Mouse (Mus musculus): ENCODE measurements around the gene Zfp128.
"Not testable (repeated sequence)": the region's sequence is repeated elsewhere in the genome, so short reads cannot be mapped to it uniquely, and the experiment has no call there.

Zfp128 gene

DNA sequence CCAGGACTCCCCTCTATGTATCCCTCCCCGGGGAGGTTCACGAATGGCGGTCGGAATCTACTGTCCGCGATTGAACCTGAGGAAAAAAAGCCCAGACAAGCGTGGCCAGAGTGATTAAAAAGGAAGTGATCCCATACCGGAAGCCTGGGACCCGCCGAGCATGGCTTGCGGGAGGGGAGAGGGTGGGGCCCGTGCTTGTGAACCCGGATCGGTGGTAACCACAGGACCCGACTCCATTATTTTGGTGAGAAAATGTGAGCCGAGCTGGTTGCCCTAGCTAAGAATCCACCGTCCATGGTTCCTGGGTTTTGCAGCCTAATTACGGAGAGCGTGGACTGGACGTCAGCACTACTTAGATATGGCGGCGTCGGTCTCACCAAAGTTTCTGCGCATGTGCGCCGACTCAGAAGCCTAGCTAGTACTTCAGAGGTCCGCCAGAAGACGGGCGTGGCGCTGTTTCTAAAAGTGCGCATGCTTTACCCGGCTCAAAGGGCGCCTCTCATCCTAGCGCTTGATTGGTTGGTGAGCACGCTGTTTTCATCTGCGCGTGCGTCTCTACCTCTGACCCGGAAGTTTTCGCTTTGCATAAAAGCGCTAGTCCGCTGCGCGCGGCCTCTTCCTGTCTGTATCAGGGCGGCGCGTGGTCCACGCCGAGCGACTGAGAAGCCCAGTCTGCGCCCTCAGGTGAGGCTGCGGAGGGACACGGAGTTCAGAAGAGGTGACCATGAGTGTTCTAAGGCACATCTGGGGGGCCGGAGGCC is 40.9 kb downstream of the Zfp128 start, which contains the start of gene Rps5:
Rps5 (plus strand) TSS at position 586 of the 761 bp plus-strand sequence.
- peak; percentile 99 for DNase-seq (ENCODE audit: low read depth, low spot score)

DNA sequence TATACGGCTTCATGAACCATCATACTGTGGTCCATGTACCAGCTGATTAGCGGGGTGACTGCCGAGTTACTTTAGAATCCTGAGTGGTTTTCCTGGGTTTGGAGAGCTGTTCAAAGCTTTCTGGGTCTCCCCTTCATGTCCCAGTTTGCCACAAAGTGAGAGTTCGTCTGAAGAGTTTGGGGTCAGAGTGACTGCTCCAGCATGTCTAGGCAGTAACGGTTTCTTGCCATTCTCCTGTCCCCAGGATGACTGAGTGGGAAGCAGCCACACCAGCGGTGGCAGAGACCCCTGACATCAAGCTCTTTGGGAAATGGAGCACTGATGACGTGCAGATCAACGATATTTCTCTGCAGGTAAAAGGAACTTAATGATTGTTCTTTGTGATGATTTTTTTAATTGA is 41.8 kb downstream of the Zfp128 start:
- DNase-seq (ENCODE audit: low read depth, low spot score), result no peak

DNA sequence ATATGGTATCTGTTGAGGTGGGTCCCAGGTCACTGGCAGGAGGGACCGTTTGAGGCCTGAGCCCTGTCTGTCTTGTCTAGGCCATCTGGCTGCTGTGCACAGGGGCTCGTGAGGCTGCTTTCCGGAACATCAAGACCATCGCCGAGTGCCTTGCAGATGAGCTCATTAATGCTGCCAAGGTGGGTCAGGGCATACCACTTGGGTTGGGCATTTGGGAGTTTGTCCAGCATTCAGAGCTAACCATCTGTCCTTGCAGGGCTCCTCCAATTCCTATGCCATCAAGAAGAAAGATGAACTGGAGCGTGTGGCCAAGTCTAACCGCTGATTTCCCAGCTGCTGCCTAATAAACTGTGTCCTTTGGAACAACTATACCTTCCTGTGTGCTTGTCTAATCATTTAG is 45.3 kb downstream of the Zfp128 start:
- no peak for DNase-seq (ENCODE audit: low read depth, low spot score)

DNA sequence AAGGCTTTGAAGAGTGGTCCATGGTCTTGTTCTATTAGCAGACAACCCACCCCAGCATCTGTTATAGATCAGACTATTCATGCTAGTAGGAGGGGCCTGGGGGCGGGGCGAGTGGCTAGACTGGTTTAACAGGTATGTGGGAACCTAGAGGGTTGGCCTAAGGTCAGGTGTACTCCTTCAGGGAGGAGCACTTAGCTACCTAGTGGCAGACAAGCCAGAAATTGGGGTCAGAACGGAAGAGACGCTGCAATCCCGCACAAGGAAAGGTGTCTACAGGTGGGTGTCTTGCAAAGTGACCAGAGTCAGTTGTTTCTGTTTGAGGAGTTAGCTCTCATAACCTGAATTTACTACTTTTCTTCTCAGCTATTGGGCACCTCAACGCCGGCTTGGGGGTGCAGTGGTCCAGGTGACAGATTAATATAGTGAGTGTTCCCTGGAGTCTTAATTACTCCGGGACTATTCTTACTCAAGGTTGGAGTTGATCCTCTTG is 46.3 kb downstream of the Zfp128 start, which contains the start of gene Rnf225:
Rnf225 (plus strand) TSS at position 226 of the 490 bp plus-strand sequence.
- DNase-seq (ENCODE audit: low read depth, low spot score), result no peak

DNA sequence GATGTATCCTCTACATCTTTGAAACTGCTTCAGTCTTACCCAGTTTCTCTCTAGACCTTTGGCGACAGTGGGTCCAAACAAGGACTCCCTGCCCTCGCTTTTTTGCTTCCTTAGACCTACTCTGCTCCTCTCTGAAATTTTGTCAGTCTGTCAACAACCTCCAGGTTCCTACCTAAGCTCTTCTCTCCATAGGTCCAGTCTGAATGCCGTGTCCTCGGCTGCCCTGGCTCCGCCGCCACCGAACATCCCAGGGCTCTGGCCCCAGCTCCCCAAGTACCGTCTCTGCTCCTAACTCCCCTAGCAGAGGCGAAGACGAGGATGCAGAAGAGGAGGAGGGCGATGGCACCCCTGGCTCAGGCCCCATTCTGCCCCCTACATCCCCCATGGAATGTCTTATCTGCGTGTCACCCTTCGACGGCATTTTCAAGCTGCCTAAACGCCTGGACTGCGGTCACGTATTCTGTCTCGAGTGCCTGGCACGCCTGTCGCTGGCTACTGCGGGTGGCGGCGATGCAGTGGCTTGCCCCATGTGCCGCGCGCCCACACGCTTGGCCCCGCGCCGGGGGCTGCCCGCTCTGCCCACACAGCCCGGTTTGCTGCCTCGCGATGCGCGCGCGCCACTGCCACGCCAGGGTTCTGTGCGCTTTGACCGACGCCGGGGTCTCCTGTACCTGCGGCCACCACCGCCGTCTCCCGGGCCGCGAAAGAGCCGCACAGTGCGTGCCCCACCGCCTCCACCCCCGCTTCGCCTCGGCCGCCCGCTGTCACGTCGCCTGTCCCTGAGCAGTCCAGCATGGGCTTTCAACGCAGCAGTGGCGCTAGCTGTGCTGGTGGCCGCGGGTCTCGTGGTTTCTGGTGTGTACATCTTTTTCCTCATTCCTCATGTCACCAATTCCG is 47.0 kb downstream of the Zfp128 start:
- no peak for DNase-seq (ENCODE audit: low read depth, low spot score)

DNA sequence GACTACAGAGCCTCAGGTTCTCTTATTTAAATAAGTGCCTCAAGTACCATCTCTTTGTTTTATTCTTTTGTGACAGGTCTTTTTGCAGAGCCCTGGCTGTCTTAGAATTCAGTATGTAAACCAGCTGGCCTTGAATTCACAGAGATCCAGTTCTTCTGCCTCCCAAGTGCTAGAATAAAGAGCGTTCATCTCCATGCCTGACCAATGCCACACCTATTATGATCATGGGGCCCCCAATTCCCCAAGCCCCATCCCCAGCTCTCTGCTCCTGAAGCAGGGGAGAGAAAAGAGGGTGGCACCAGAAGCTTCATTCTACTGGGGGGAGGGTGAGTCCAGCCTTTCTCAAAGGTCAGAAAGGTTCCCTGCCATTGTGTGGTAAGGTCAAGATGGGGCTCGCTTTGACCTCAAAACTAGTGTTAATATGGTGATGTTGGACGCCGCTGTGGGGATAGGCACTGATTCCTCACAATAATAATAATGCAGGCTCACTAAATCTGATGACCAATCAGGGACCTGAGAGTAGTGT is 52.7 kb downstream of the Zfp128 start:
- no peak for DNase-seq (ENCODE audit: low read depth, low spot score)

DNA sequence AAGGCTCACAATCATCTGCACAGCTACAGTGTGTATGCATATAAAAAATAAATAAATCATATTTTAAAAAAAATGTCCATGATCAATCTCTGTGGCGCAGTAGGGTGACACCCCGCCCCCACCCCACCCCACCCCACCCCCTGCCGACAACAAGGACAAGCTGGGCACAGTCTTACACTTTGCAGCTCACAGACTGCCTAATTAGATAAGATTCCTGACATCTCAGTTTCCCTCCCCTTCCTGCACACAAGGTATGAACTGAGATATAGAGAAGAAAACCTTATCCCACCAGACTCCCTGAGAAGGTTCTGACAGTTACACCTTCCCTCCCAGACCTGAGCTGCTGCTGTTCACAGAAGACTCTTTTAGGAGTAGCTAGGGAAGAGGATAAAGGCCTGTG is 53.8 kb downstream of the Zfp128 start:
- DNase-seq (ENCODE audit: low read depth, low spot score), result no peak

DNA sequence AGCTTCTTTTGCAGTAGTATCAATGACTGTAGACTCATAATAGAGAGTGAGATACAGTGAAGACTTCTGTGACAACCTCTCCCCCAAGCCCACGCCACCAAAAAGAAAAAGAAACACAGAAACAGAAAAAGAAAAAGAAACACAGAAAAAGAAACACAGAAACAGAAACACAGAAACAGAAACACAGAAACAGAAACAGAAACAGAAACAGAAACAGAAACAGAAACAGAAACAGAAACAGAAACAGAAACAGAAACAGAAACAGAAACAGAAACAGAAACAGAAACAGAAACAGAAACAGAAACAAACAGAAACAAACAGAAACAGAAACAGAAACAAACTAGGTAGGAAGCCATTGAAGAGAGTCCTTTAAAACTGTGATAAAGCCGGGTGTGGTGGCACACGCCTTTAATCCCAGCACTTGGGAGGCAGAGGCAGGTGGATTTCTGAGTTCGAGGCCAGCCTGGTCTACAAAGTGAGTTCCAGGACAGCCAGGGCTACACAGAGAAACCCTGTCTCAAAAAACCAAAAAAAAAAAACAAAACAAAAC is 56.4 kb downstream of the Zfp128 start:
- not testable (repeated sequence) for DNase-seq (ENCODE audit: low read depth, low spot score)

DNA sequence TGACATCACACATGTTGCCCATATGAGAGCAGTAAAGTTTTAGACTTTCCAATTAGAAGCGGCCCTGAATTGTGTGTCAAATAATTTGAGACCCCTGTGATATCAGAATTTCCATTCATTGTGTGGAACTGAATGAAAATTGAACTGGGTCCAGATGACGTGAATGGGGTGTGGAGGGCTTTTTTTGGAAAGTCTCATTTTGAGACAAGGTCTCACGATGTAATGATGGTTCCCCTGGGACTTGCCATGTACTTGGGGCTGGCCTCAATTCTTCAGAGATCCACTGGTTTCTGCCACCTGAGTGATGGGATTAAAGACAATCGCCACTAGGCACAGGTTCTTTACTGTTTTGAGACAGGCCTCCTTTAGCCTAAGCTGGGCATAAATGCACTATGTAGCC is 59.6 kb downstream of the Zfp128 start:
- DNase-seq (ENCODE audit: low read depth, low spot score), result no peak

All from CD4-positive, CD25-positive, alpha-beta regulatory T cell, adult 2 months (primary cell).